Mouse (Mus musculus): ENCODE results near the gene Itgb2.
A peak's percentile ranks its signal among the peaks of the same experiment; 100 is the strongest.

Gene Itgb2

GRCm38 (mm10) chr10:77550874-77551273, 20.8 kb downstream of the Itgb2 start:
- DNase-seq (ENCODE audit: low read depth, low spot score) = no peak

GRCm38 (mm10) chr10:77552162-77552561, 22.1 kb downstream of the Itgb2 start:
- no peak for DNase-seq (ENCODE audit: low read depth, low spot score)

- DNase-seq (ENCODE audit: low read depth, low spot score) = no peak
Observed at GRCm38 (mm10) chr10:77553285-77553684, 23.2 kb downstream of the Itgb2 start.

GRCm38 (mm10) chr10:77554918-77555317, 24.9 kb downstream of the Itgb2 start:
- DNase-seq (ENCODE audit: low read depth, low spot score) = no peak

- DNase-seq (ENCODE audit: low read depth, low spot score) = no peak
Observed at GRCm38 (mm10) chr10:77556631-77557030, 26.6 kb downstream of the Itgb2 start.

GRCm38 (mm10) chr10:77557641-77558040, 27.6 kb downstream of the Itgb2 start:
- DNase-seq (ENCODE audit: low read depth, low spot score) = no peak

GRCm38 (mm10) chr10:77560090-77560489, 30.0 kb downstream of the Itgb2 start:
- no peak for DNase-seq (ENCODE audit: low read depth, low spot score)

GRCm38 (mm10) chr10:77560830-77561229, 30.8 kb downstream of the Itgb2 start:
- no peak for DNase-seq (ENCODE audit: low read depth, low spot score)

- no peak for DNase-seq (ENCODE audit: low read depth, low spot score)
Observed at GRCm38 (mm10) chr10:77561508-77561907, 31.5 kb downstream of the Itgb2 start.

- no peak for DNase-seq (ENCODE audit: low read depth, low spot score)
Observed at GRCm38 (mm10) chr10:77565005-77565404, 35.0 kb downstream of the Itgb2 start.

GRCm38 (mm10) chr10:77566651-77567050, 36.6 kb downstream of the Itgb2 start:
- DNase-seq (ENCODE audit: low read depth, low spot score) = peak; percentile 81

GRCm38 (mm10) chr10:77569481-77569880, 39.4 kb downstream of the Itgb2 start:
- peak; percentile 60 for DNase-seq (ENCODE audit: low read depth, low spot score)

- DNase-seq (ENCODE audit: low read depth, low spot score) = peak; percentile 54
Observed at GRCm38 (mm10) chr10:77569973-77570658, 40.1 kb downstream of the Itgb2 start.

- peak; percentile 79 for DNase-seq (ENCODE audit: low read depth, low spot score)
Observed at GRCm38 (mm10) chr10:77572225-77572624, 42.2 kb downstream of the Itgb2 start.

- no peak for DNase-seq (ENCODE audit: low read depth, low spot score)
Observed at GRCm38 (mm10) chr10:77573162-77573561, 43.1 kb downstream of the Itgb2 start.

- DNase-seq (ENCODE audit: low read depth, low spot score) = peak; percentile 54
Observed at GRCm38 (mm10) chr10:77580027-77580920, 50.2 kb downstream of the Itgb2 start.

- peak; percentile 76 for DNase-seq (ENCODE audit: low read depth, low spot score)
Observed at GRCm38 (mm10) chr10:77581023-77581407, 51.0 kb downstream of the Itgb2 start.

GRCm38 (mm10) chr10:77581408-77582284, 51.6 kb downstream of the Itgb2 start, which contains the start of gene Pttg1ip:
TSS of gene Pttg1ip (plus strand) at chr10:77581720.
- peak; percentile 96 for DNase-seq (ENCODE audit: low read depth, low spot score)

GRCm38 (mm10) chr10:77582285-77582618, 52.2 kb downstream of the Itgb2 start:
- no peak for DNase-seq (ENCODE audit: low read depth, low spot score)

- DNase-seq (ENCODE audit: low read depth, low spot score) = no peak
Observed at GRCm38 (mm10) chr10:77583795-77584422, 53.9 kb downstream of the Itgb2 start.

- no peak for DNase-seq (ENCODE audit: low read depth, low spot score)
Observed at GRCm38 (mm10) chr10:77586637-77587036, 56.6 kb downstream of the Itgb2 start.

All from R1 (cell line).